ENCODE assay signal across 8 mouse cellular contexts in genomic region chr3:66262319-66262718, GRCm38 (mm10). TPM values are rescaled to one million over a fixed set of nuclear protein-coding genes. Genes with fewer than 3 reads are reported as not detected.
DNase-seq lines count a peak whose midpoint lies in the region; ATAC-seq and TF ChIP-seq lines count a peak whose summit lies in the region.
"Had no signal": no experiment of that assay in that cellular context is flagged by ENCODE, and none has a peak within 500 bp of the region (broad histone marks: within the 10 kb centered on the region; RNA-seq: fewer than 3 reads in every experiment).

No protein-coding gene starts in this region.

- DNase-seq in kidney, postnatal 14 days, result peak; percentile 17
- DNase-seq in Patski (ENCODE audit: low read depth, low spot score), result no peak
- DNase-seq in embryo, embryonic 10.5 days (ENCODE audit: low spot score), result peak; percentile 76
- peak; percentile 67 for DNase-seq in lung, embryonic 14.5 days
- DNase-seq in thymus, adult 2 months, result no peak

- 27% methylated on average over 5 of the region's 5 CpGs for WGBS in kidney, embryonic 14.5 days
- WGBS in lung, embryonic 14.5 days, result 27% methylated on average over 5 of the region's 5 CpGs
- 46% methylated on average over 5 of the region's 5 CpGs for WGBS in thymus, adult 2 months

- POLR2A ChIA-PET in Patski (lab: Charles Lee), result no interaction called here

- H3K27me3 ChIP-seq in kidney, embryonic 14.5 days (ENCODE audit: control insufficient read depth, insufficient read depth, low read length), result no peaks in the 10 kb centered on the region
- H3K27me3 ChIP-seq in Patski, result no peaks in the 10 kb centered on the region
- no peaks in the 10 kb centered on the region for H3K27me3 ChIP-seq in lung, embryonic 14.5 days (ENCODE audit: insufficient read depth, low read length)
- no peaks in the 10 kb centered on the region for H3K27me3 ChIP-seq in thymus, adult 2 months (ENCODE audit: control insufficient read depth, insufficient read depth, low read length)
- H3K27me3 ChIP-seq: neural tube, embryonic 13.5 days had no signal

- TF ChIP-seq POLR2A in thymus, adult 2 months (IDR thresholded peaks at IDR 0.05; ENCODE audit: control insufficient read depth, extremely low read depth, insufficient read depth, low read length, poor library complexity), result no peak

- H3K27ac ChIP-seq in kidney, embryonic 14.5 days (ENCODE audit: low read depth, low read length), result no peak overlapping the region
- no peak overlapping the region for H3K27ac ChIP-seq in lung, embryonic 14.5 days (ENCODE audit: low read depth)
- no peak overlapping the region for H3K27ac ChIP-seq in thymus, adult 2 months (ENCODE audit: control insufficient read depth, insufficient read depth, low read length)
- H3K27ac ChIP-seq: neural tube, embryonic 13.5 days had no signal

- H3K4me3 ChIP-seq in kidney, embryonic 14.5 days (ENCODE audit: low read length), result no peak overlapping the region
- H3K4me3 ChIP-seq in lung, embryonic 14.5 days (ENCODE audit: low read depth, low read length), result no peak overlapping the region
- no peak overlapping the region for H3K4me3 ChIP-seq in thymus, adult 2 months (ENCODE audit: control insufficient read depth, insufficient read depth, low read length)
- H3K4me3 ChIP-seq: neural tube, embryonic 13.5 days had no signal

- no peaks in the 10 kb centered on the region for H3K9me3 ChIP-seq in kidney, embryonic 14.5 days (ENCODE audit: control insufficient read depth, low read length)
- no peaks in the 10 kb centered on the region for H3K9me3 ChIP-seq in lung, embryonic 14.5 days (ENCODE audit: low read depth, low read length)
- H3K9me3 ChIP-seq: neural tube, embryonic 13.5 days had no signal

- CTCF ChIA-PET in Patski (lab: Charles Lee), result interaction anchor here (0.6 to 1.6 kb wide), 6 partner anchors 24 to 259 kb away, joined by 3 to 5 read pairs (median 3); no protein-coding TSS in a partner anchor

- no peak overlapping the region for H3K9ac ChIP-seq in kidney, embryonic 14.5 days (ENCODE audit: low read depth, low read length)
- H3K9ac ChIP-seq in lung, embryonic 14.5 days, result no peak overlapping the region
- H3K9ac ChIP-seq: neural tube, embryonic 13.5 days had no signal

- H3K4me2 ChIP-seq in kidney, embryonic 14.5 days (replicated peaks; ENCODE audit: low read depth, low read length), result no peak overlapping the region
- H3K4me2 ChIP-seq in lung, embryonic 14.5 days, result no peak overlapping the region
- H3K4me2 ChIP-seq: neural tube, embryonic 13.5 days had no signal

- no peak; the same call in 1 of the 2 replicates for ATAC-seq in kidney, embryonic 14.5 days (ENCODE audit: low FRiP score, low TSS enrichment)
- no peak for ATAC-seq in Patski
- no peak for ATAC-seq in lung, embryonic 14.5 days (ENCODE audit: insufficient read depth)
- no peak for ATAC-seq in frontal cortex, adult (ENCODE audit: low TSS enrichment)

- no peaks in the 10 kb centered on the region for H3K36me3 ChIP-seq in kidney, embryonic 14.5 days (ENCODE audit: control insufficient read depth, insufficient read depth, low read length)
- no peaks in the 10 kb centered on the region for H3K36me3 ChIP-seq in lung, embryonic 14.5 days (ENCODE audit: insufficient read depth)
- H3K36me3 ChIP-seq in thymus, adult 2 months (ENCODE audit: control insufficient read depth, insufficient read depth, low read length), result no peaks in the 10 kb centered on the region
- H3K36me3 ChIP-seq: neural tube, embryonic 13.5 days had no signal

- H3K4me1 ChIP-seq in kidney, embryonic 14.5 days (ENCODE audit: control insufficient read depth, insufficient read depth, low read length), result no peaks in the 10 kb centered on the region
- no peaks in the 10 kb centered on the region for H3K4me1 ChIP-seq in lung, embryonic 14.5 days (ENCODE audit: insufficient read depth)
- H3K4me1 ChIP-seq in thymus, adult 2 months (replicated peaks; ENCODE audit: control insufficient read depth, insufficient read depth, low read length), result no peaks in the 10 kb centered on the region
- H3K4me1 ChIP-seq: neural tube, embryonic 13.5 days had no signal

- in situ Hi-C loops in Patski (cut with MboI; ENCODE audit: low pct_unique_long_range_greater_than_20kb), result no loop called here

- TF ChIP-seq CTCF in Patski (IDR thresholded peaks at IDR 0.05), result peak; percentile 55
- TF ChIP-seq CTCF in lung, embryonic 14.5 days (IDR thresholded peaks at IDR 0.05; ENCODE audit: low read depth), result peak; percentile 61
- TF ChIP-seq CTCF in thymus, adult 2 months (IDR thresholded peaks at IDR 0.05; ENCODE audit: borderline replicate concordance, control insufficient read depth, extremely low read depth, insufficient read depth, low read length, poor library complexity), result no peak

RNA-seq across cellular contexts. Expression of gene Veph1, which starts 34.3 kb away (rescaled TPM):
- polyA plus RNA-seq in kidney, embryonic 14.5 days (2014; fragmentation: Nextera tagmentation; extraction: Ambion mirVana), result 7.3 and 14.8 TPM in 2 replicates
- polyA plus RNA-seq in Patski (2021), result 45.3 TPM
- polyA plus RNA-seq in lung, embryonic 14.5 days (2014; fragmentation: Nextera tagmentation; extraction: Ambion mirVana), result 3.7 and 4.2 TPM in 2 replicates
- polyA plus RNA-seq in thymus, adult 2 months (2012; rRNA removed), result not detected in 2 replicates

RNA-seq across cellular contexts. Expression of gene Ptx3, which starts 42.6 kb away (rescaled TPM):
- polyA plus RNA-seq in kidney, embryonic 14.5 days (2014; fragmentation: Nextera tagmentation; extraction: Ambion mirVana), result 11.2 and 12.0 TPM in 2 replicates
- polyA plus RNA-seq in Patski (2021), result 0.58 TPM
- polyA plus RNA-seq in lung, embryonic 14.5 days (2014; fragmentation: Nextera tagmentation; extraction: Ambion mirVana), result 1.8 and 2.0 TPM in 2 replicates
- 0.13 and 0.24 TPM in 2 replicates for polyA plus RNA-seq in thymus, adult 2 months (2012; rRNA removed)

Comparison
In these comparisons a context has a peak if more than half of its experiments do, and no peak if none do; other contexts are left out.
1. DNase-seq: peak in kidney, postnatal 14 days (single experiment), embryo, embryonic 10.5 days (single experiment) and lung, embryonic 14.5 days (single experiment); none in Patski (single experiment) and thymus, adult 2 months (single experiment).